Mouse (Mus musculus) limb, embryonic 13.5 days (tissue): ENCODE data around the gene Lpar1. TPM values are rescaled to one million over a fixed set of nuclear protein-coding genes. Genes with fewer than 3 reads are reported as not detected.

ENCODE experiments used
- ATAC-seq: fragments of 200-750 bp; cut with Nextera tagmentation; 2 replicates; pipeline ENCODE4 v1.8.0; 2017; ENCODE audit warnings: low read depth, moderate number of reproducible peaks, moderate TSS enrichment; ENCODE audit not compliant: low FRiP score
- H3K27ac ChIP-seq: fragments of 300-500 bp; sonication (generic); 2 replicates; pipeline ENCODE4 v1.5.1; 2015; ENCODE audit warnings: inconsistent platforms, mild to moderate bottlenecking, moderate library complexity
- H3K27me3 ChIP-seq: fragments of 300-500 bp; sonication (generic); 2 replicates; pipeline ENCODE4 v1.6.1; 2015; ENCODE audit warnings: mild to moderate bottlenecking, inconsistent platforms
- H3K36me3 ChIP-seq: fragments of 300-500 bp; sonication (generic); 2 replicates; pipeline ENCODE4 v1.6.1; 2015; ENCODE audit warnings: inconsistent platforms, mild to moderate bottlenecking, moderate library complexity
- H3K4me1 ChIP-seq: fragments of 300-500 bp; sonication (generic); 2 replicates; pipeline ENCODE4 v1.6.1; 2015; ENCODE audit warnings: inconsistent platforms
- H3K4me2 ChIP-seq: fragments of 300-500 bp; sonication (generic); replicated peaks from 2 replicates; pipeline ENCODE4 v1.6.1; 2015; ENCODE audit warnings: inconsistent platforms, mild to moderate bottlenecking, moderate library complexity
- H3K4me3 ChIP-seq: fragments of 300-500 bp; sonication (generic); 2 replicates; pipeline ENCODE4 v1.5.1; 2015; ENCODE audit warnings: moderate library complexity, mild to moderate bottlenecking, inconsistent platforms
- H3K9ac ChIP-seq: fragments of 300-500 bp; sonication (generic); 2 replicates; pipeline ENCODE4 v1.6.1; 2015; ENCODE audit warnings: mild to moderate bottlenecking, inconsistent platforms
- H3K9me3 ChIP-seq: fragments of 300-500 bp; sonication (generic); 2 replicates; pipeline ENCODE4 v1.6.1; 2016; ENCODE audit warnings: inconsistent platforms
- WGBS: fragments of 180-500 bp; shearing (Covaris S2); methylation state at CpG from one replicate; pipeline ENCODE4 v1.1.7; 2015; 5-methylcytosine and 5-hydroxymethylcytosine counted together
- polyA plus RNA-seq: library from polyadenylated mRNA; unstranded; fragments of >200 nt; fragmentation: Nextera tagmentation; extraction: Ambion mirVana; gene quantifications from 2 replicates; pipeline ENCODE4 v1.2.1, GENCODE M21; 2015

Lpar1 gene
- polyA plus RNA-seq = 231 and 236 TPM in 2 replicates

- H3K27me3 ChIP-seq = no peaks in the 10 kb centered on the region
- peak within 1 kb of the TSS; percentile 97 for H3K27ac ChIP-seq
- peaks cover 33% of the 10 kb centered on the region for H3K4me1 ChIP-seq
- H3K4me3 ChIP-seq = peak within 1 kb of the TSS; percentile 81
- peak; percentile 71 for ATAC-seq
- peak within 1 kb of the TSS; percentile 86 for H3K4me2 ChIP-seq
- peak within 1 kb of the TSS; percentile 93 for H3K9ac ChIP-seq
- H3K9me3 ChIP-seq = no peaks in the 10 kb centered on the region
- 3% methylated on average over 18 of the region's 19 CpGs for WGBS
- no peaks in the 10 kb centered on the region for H3K36me3 ChIP-seq
These were observed at the start of gene Lpar1 for GRCm38 (mm10) chr4:58553631-58554358. Gene Lpar1, minus strand, starts transcription at chr4:58553898.

- no peaks in the 10 kb centered on the region for H3K27me3 ChIP-seq
- no peaks in the 10 kb centered on the region for H3K36me3 ChIP-seq
- no peak for ATAC-seq
- peaks cover 7% of the 10 kb centered on the region for H3K4me1 ChIP-seq
- WGBS = 50% methylated on average over 2 of the region's 2 CpGs
- H3K9me3 ChIP-seq = no peaks in the 10 kb centered on the region
- no peak overlapping the region for H3K4me2 ChIP-seq
- no peak overlapping the region for H3K9ac ChIP-seq
- H3K27ac ChIP-seq = no peak overlapping the region
- H3K4me3 ChIP-seq = no peak overlapping the region
These were observed 32.2 kb upstream of the Lpar1 start for GRCm38 (mm10) chr4:58585942-58586341.

- no peak for ATAC-seq
- peaks cover 22% of the 10 kb centered on the region for H3K4me1 ChIP-seq
- no peak overlapping the region for H3K4me3 ChIP-seq
- no peaks in the 10 kb centered on the region for H3K27me3 ChIP-seq
- H3K9ac ChIP-seq = no peak overlapping the region
- no peaks in the 10 kb centered on the region for H3K36me3 ChIP-seq
- no peaks in the 10 kb centered on the region for H3K9me3 ChIP-seq
- H3K27ac ChIP-seq = peak overlapping the region; percentile 52; the same call in 1 of the 2 replicates
- 68% methylated on average over 7 of the region's 7 CpGs for WGBS
- H3K4me2 ChIP-seq = no peak overlapping the region
These were observed 27.5 kb upstream of the Lpar1 start for GRCm38 (mm10) chr4:58581191-58581590.

GRCm38 (mm10) chr4:58580516-58580915, 26.8 kb upstream of the Lpar1 start:
- no peak overlapping the region for H3K4me2 ChIP-seq
- no peaks in the 10 kb centered on the region for H3K36me3 ChIP-seq
- no peak overlapping the region for H3K4me3 ChIP-seq
- H3K27me3 ChIP-seq = no peaks in the 10 kb centered on the region
- H3K9me3 ChIP-seq = no peaks in the 10 kb centered on the region
- 44% methylated on average over 5 of the region's 5 CpGs for WGBS
- H3K27ac ChIP-seq = no peak overlapping the region; the same call in 1 of the 2 replicates
- H3K9ac ChIP-seq = no peak overlapping the region
- H3K4me1 ChIP-seq = peaks cover 22% of the 10 kb centered on the region
- ATAC-seq = no peak

GRCm38 (mm10) chr4:58580098-58580497, 26.4 kb upstream of the Lpar1 start:
- H3K4me1 ChIP-seq = peaks cover 22% of the 10 kb centered on the region
- H3K4me2 ChIP-seq = no peak overlapping the region
- H3K36me3 ChIP-seq = no peaks in the 10 kb centered on the region
- no peaks in the 10 kb centered on the region for H3K9me3 ChIP-seq
- 54% methylated on average over 10 of the region's 10 CpGs for WGBS
- ATAC-seq = no peak
- H3K27ac ChIP-seq = no peak overlapping the region
- H3K27me3 ChIP-seq = no peaks in the 10 kb centered on the region
- H3K4me3 ChIP-seq = no peak overlapping the region
- H3K9ac ChIP-seq = no peak overlapping the region

- H3K9me3 ChIP-seq = no peaks in the 10 kb centered on the region
- no peaks in the 10 kb centered on the region for H3K36me3 ChIP-seq
- H3K4me3 ChIP-seq = no peak overlapping the region
- WGBS = 30% methylated on average over 2 of the region's 2 CpGs
- no peak overlapping the region for H3K9ac ChIP-seq
- ATAC-seq = no peak
- H3K27me3 ChIP-seq = no peaks in the 10 kb centered on the region
- no peak overlapping the region for H3K27ac ChIP-seq
- H3K4me1 ChIP-seq = peaks cover 25% of the 10 kb centered on the region
- H3K4me2 ChIP-seq = no peak overlapping the region
These were observed 24.8 kb upstream of the Lpar1 start for GRCm38 (mm10) chr4:58578488-58578887.

GRCm38 (mm10) chr4:58577382-58578048, 23.8 kb upstream of the Lpar1 start:
- Histone ChIP-seq H3K36me3 (no peaks in the 10 kb centered on the region), H3K9me3 (no peaks in the 10 kb centered on the region), H3K4me3 (no peak overlapping the region), H3K4me1 (peaks cover 25% of the 10 kb centered on the region), H3K27ac (no peak overlapping the region; the same call in 1 of the 2 replicates), H3K9ac (no peak overlapping the region), H3K27me3 (no peaks in the 10 kb centered on the region), H3K4me2 (no peak overlapping the region)
- no peak for ATAC-seq
- 35% methylated on average over 5 of the region's 5 CpGs for WGBS

- H3K9ac ChIP-seq = no peak overlapping the region
- no peaks in the 10 kb centered on the region for H3K36me3 ChIP-seq
- H3K4me3 ChIP-seq = no peak overlapping the region
- H3K4me1 ChIP-seq = peaks cover 25% of the 10 kb centered on the region
- H3K27me3 ChIP-seq = no peaks in the 10 kb centered on the region
- H3K9me3 ChIP-seq = no peaks in the 10 kb centered on the region
- no peak for ATAC-seq
- 80% methylated on average over 6 of the region's 6 CpGs for WGBS
- H3K4me2 ChIP-seq = no peak overlapping the region
- H3K27ac ChIP-seq = no peak overlapping the region
These were observed 22.1 kb upstream of the Lpar1 start for GRCm38 (mm10) chr4:58575831-58576230.

- Histone ChIP-seq H3K4me3 (no peak overlapping the region), H3K27me3 (no peaks in the 10 kb centered on the region), H3K27ac (no peak overlapping the region), H3K36me3 (no peaks in the 10 kb centered on the region), H3K9me3 (no peaks in the 10 kb centered on the region), H3K4me2 (no peak overlapping the region), H3K4me1 (peaks cover 15% of the 10 kb centered on the region), H3K9ac (no peak overlapping the region)
- 61% methylated on average over 6 of the region's 6 CpGs for whole genome bisulfite sequencing
- ATAC-seq = no peak
These were observed 20.3 kb upstream of the Lpar1 start for GRCm38 (mm10) chr4:58574024-58574423.

- no peak overlapping the region for H3K4me3 ChIP-seq
- no peaks in the 10 kb centered on the region for H3K9me3 ChIP-seq
- H3K36me3 ChIP-seq = no peaks in the 10 kb centered on the region
- ATAC-seq = no peak
- no peak overlapping the region for H3K9ac ChIP-seq
- H3K27ac ChIP-seq = no peak overlapping the region
- peaks cover 15% of the 10 kb centered on the region; the same call in 1 of the 2 replicates for H3K4me1 ChIP-seq
- WGBS = 67% methylated on average over 2 of the region's 2 CpGs
- no peaks in the 10 kb centered on the region for H3K27me3 ChIP-seq
- H3K4me2 ChIP-seq = no peak overlapping the region
These were observed 18.7 kb upstream of the Lpar1 start for GRCm38 (mm10) chr4:58572446-58572845.

- Histone ChIP-seq H3K27me3 (no peaks in the 10 kb centered on the region), H3K9me3 (no peaks in the 10 kb centered on the region), H3K36me3 (no peaks in the 10 kb centered on the region), H3K9ac (no peak overlapping the region), H3K4me3 (no peak overlapping the region), H3K27ac (peak overlapping the region; percentile 40; the same call in 1 of the 2 replicates), H3K4me1 (peaks cover 15% of the 10 kb centered on the region; the same call in 1 of the 2 replicates), H3K4me2 (no peak overlapping the region)
- ATAC-seq = no peak
- WGBS = 14% methylated on average over 3 of the region's 3 CpGs
These were observed 18.0 kb upstream of the Lpar1 start for GRCm38 (mm10) chr4:58571661-58572060.

GRCm38 (mm10) chr4:58571232-58571631, 17.5 kb upstream of the Lpar1 start:
- ATAC-seq = no peak
- no peaks in the 10 kb centered on the region for H3K27me3 ChIP-seq
- no peak overlapping the region for H3K4me3 ChIP-seq
- WGBS = 52% methylated on average over 1 of the region's 1 CpGs
- H3K4me1 ChIP-seq = peaks cover 15% of the 10 kb centered on the region; the same call in 1 of the 2 replicates
- no peaks in the 10 kb centered on the region for H3K36me3 ChIP-seq
- H3K4me2 ChIP-seq = no peak overlapping the region
- no peak overlapping the region for H3K9ac ChIP-seq
- H3K27ac ChIP-seq = peak overlapping the region; percentile 40; the same call in 1 of the 2 replicates
- no peaks in the 10 kb centered on the region for H3K9me3 ChIP-seq
